Mouse (Mus musculus): ENCODE results near the gene Xrcc2. TPM values are rescaled to one million over a fixed set of nuclear protein-coding genes. Genes with fewer than 3 reads are reported as not detected.
"Not testable (repeated sequence)": the region's sequence is repeated elsewhere in the genome, so short reads cannot be mapped to it uniquely, and the experiment has no call there.

Xrcc2 gene
- total and polyA plus RNA-seq, 3 experiments: 22.8 to 34.1 TPM; not detected in 1

DNA sequence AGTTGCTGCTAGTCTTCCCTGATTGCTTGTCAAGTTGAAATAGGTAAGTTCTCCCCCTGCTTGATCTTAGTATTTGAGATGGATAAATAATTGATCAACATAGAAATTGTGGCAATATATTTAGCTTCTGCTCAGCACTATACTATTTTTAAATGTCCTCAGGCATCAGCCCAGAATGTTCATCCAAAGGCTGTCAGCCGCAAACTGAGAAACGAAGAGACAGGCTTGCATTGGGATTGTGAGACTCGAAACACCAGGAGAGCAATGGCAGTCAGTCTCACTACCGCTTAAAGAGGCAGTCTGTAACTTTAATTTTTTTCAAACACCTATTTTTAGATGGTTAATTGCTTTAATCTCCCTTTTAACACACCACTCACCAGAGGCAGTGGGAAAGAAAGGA, 13.8 kb upstream of the Xrcc2 start:
- Histone ChIP-seq H3K27ac (ENCODE audit: control insufficient read depth, low read depth, low read length) (no peak overlapping the region), H3K27me3 (ENCODE audit: control insufficient read depth in 1 of 2, insufficient read depth in 2 of 2, low read length in 2 of 2) (peaks cover 3 to 9% of the 10 kb centered on the region in 2 experiments), H3K4me1 (ENCODE audit: control insufficient read depth in 1 of 2, insufficient read depth in 2 of 2, low read length in 2 of 2) (no peaks in the 10 kb centered on the region), H3K79me2 (ENCODE audit: control insufficient read depth, insufficient read depth, low read length, poor library complexity) (no peaks in the 10 kb centered on the region), H3K36me3 (ENCODE audit: control insufficient read depth in 1 of 2, insufficient read depth in 2 of 2, low read length in 2 of 2) (no peaks in the 10 kb centered on the region), H3K9me3 (replicated peaks; ENCODE audit: insufficient read depth, low read length) (no peaks in the 10 kb centered on the region), H3K4me3 (ENCODE audit: control insufficient read depth in 1 of 2, insufficient read depth in 1 of 2, low read depth in 2 of 2, low read length in 2 of 2) (no peak overlapping the region), H3K9ac (ENCODE audit: control insufficient read depth, low read depth, low read length, poor library complexity, severe bottlenecking) (no peak overlapping the region)
- TF ChIP-seq TBP (IDR thresholded peaks at IDR 0.05; ENCODE audit: low read depth, low read length) (no peak), RAD21 (IDR thresholded peaks at IDR 0.05; ENCODE audit: low read depth, low read length) (no peak), POLR2AphosphoS5 (IDR thresholded peaks at IDR 0.05; ENCODE audit: borderline replicate concordance, low read depth, low read length) (no peak), MEF2A (IDR thresholded peaks at IDR 0.05; ENCODE audit: extremely low read depth, insufficient replicate concordance, low read depth, low read length, poor library complexity, severe bottlenecking) (no peak), MYB (IDR thresholded peaks at IDR 0.05; ENCODE audit: low read depth, low read length) (no peak), TCF12 (IDR thresholded peaks at IDR 0.05; ENCODE audit: low read depth, low read length) (no peak), MXI1 (IDR thresholded peaks at IDR 0.05; ENCODE audit: low read depth, low read length) (no peak), MAZ (IDR thresholded peaks at IDR 0.05; ENCODE audit: low read depth, low read length) (no peak), JUND (IDR thresholded peaks at IDR 0.05; ENCODE audit: low read depth, low read length) (no peak), RCOR1 (IDR thresholded peaks at IDR 0.05; ENCODE audit: low read depth, low read length) (no peak), USF1 (IDR thresholded peaks at IDR 0.05; ENCODE audit: low read depth, low read length) (no peak), ETS1 (IDR thresholded peaks at IDR 0.05; ENCODE audit: low read depth, low read length) (no peak), USF2 (IDR thresholded peaks at IDR 0.05; ENCODE audit: borderline replicate concordance in 1 of 2, insufficient read depth in 1 of 2, low read depth in 1 of 2, low read length in 2 of 2) (no peak)
- DNase-seq (ENCODE audit: low read depth, low spot score): no peak

DNA sequence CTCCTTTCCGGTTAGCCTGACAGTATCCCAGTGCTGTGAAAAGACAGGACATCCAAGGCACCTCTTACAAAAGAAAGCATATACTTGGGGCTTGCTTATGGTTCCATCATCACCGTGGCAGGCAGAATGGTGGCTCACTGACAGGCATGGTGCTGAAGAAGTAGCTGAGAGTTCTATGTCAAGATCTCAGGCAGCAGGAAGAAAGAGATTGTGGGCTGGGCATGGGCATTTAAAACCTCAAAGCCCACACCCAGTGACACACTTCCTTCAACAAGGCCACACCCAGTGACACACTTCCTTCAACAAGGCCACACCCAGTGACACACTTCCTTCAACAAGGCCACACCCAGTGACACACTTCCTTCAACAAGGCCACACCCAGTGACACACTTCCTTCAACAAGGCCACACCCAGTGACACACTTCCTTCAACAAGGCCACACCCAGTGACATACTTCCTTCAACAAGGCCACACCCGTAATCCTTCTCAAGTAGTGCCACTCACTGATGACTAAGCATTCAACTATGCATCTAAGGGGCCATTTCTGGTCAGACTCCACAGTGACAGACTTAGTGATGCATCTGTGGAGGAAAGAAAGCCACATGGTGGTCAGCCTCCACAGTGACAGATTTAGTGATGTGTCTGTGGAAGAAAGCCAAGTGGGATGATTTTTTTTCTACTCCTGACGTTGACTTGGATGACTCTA, 7.5 kb upstream of the Xrcc2 start:
- H3K9me3 ChIP-seq (replicated peaks; ENCODE audit: insufficient read depth, low read length); H3K4me3 ChIP-seq (ENCODE audit: control insufficient read depth in 1 of 2, insufficient read depth in 1 of 2, low read depth in 2 of 2, low read length in 2 of 2); H3K79me2 ChIP-seq (ENCODE audit: control insufficient read depth, insufficient read depth, low read length, poor library complexity); H3K4me1 ChIP-seq (ENCODE audit: control insufficient read depth in 1 of 2, insufficient read depth in 2 of 2, low read length in 2 of 2); H3K27ac ChIP-seq (ENCODE audit: control insufficient read depth, low read depth, low read length); H3K27me3 ChIP-seq (ENCODE audit: control insufficient read depth in 1 of 2, insufficient read depth in 2 of 2, low read length in 2 of 2); H3K9ac ChIP-seq (ENCODE audit: control insufficient read depth, low read depth, low read length, poor library complexity, severe bottlenecking); H3K36me3 ChIP-seq (ENCODE audit: control insufficient read depth in 1 of 2, insufficient read depth in 2 of 2, low read length in 2 of 2): not testable (repeated sequence)
- DNase-seq (ENCODE audit: low read depth, low spot score): peak; percentile 35

Data from MEL (cell line).